Mouse (Mus musculus) CH12F3 (cell line): ENCODE results near the gene Atrn.

Experiments
- in situ Hi-C: fragments of 300-500 bp; cut with MboI; formaldehyde crosslinking; loops from 2 replicates; pipeline ENCODE4 v1.14.3; 2020; ENCODE audit warnings: low sequenced_read_pairs

Gene Atrn

DNA sequence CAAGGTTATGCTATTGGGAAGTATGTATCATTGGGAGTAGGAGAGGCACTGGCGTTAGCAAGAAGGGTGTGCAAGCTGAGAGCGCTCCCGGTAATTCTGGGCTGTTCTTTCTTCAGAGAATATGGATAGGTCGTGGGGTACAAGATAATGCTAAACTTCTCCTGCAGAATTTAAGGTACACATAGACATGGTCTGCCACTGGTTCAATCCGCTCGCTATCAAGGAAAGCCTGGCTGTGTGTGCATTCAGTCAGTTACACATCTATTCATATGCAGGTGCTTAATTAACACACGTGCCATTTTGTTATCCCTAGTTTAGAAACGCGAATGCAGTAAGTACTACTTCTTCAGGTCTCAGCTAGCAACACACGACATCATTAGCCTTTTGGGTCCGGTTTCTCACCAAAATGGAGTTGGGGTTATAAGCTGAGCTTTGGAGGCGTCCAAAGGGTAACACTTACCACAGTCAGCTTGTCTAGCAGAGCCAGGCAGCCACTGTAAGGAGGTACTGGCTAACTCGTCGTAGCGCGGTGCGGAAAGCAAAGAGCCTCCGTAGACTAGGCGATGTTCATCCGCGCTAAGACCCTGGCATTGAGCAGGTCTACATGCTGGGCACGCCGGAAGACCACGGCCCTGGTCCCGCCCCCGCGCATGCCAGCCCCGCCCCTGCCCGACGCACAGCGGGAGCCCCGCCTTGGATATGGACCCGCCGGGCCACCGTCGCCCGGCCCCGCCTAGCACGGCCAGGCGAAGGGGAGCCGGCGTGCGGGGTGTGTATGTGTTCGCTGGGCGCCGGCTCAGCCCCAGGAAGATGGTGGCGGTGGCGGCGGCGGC, at the start of gene Atrn, which contains the start of gene 4930402H24Rik:
Gene Atrn (plus strand): TSS at position 745 of the 833 bp plus-strand sequence.
Gene 4930402H24Rik (minus strand): TSS at position 656 of the 833 bp plus-strand sequence.
- in situ Hi-C loops, result no loop called here

DNA sequence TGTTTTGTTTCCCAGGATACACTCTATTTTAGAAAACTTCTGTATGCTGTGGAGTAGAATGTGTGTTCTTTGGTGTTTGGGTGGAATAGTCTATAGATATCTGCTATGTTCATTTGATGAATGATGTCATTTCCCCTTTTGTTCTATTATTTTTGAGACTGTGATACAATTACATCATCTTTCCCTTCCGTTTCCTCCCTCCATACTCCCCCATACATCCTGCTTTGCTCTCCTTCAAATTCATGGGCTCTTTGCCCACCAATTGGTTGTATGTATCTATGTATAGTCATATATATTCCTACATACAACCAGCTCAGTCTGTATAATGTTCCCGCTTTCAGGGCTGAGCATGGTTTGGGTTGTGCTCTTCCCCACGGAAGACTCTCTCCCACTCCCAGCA, 44.2 kb upstream of the Atrn start:
- in situ Hi-C loops, result no loop called here

DNA sequence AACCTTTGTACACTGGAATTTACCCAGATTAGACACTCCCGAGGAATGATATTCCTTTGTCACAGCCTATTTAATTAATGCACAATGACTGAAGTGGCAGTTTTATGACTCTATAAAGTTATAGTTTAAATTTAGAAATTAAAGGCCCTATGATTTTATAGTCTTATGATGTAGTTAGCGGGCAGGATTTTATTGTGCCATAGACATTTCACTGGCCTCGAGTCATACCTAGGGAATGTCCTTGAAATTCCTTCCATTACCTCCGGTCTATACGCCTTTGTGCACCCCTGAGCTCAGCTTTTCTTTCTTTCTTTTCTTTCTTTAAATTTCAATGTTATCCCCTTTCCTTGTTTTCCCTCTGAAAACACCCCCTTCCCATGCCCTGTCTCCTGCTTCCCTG, 35.4 kb upstream of the Atrn start:
- in situ Hi-C loops, result no loop called here

- in situ Hi-C loops, result no loop called here
Observed at GRCm38 (mm10) chr2:130877376-130877775, 28.9 kb upstream of the Atrn start.

DNA sequence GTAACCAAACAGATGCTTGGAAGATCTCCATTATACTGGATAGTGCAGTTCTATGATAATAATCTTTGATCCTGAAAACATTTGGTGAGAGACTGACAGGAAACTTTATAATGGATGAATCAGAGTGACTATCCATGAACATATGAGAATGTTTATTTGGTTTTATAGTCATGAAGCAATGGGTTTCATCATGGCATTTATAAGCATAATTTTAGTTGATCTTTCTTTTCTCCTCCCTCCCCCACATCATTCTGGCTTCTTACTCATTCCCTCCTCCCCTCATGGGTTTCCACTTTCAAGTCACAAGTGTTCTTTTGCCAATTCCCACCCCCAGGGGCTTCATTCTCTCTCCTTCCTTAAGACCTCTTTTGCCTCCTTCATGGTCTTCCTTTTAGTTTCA, 19.3 kb upstream of the Atrn start:
- in situ Hi-C loops, result no loop called here

GRCm38 (mm10) chr2:130887456-130887855, 18.8 kb upstream of the Atrn start:
- in situ Hi-C loops, result no loop called here

GRCm38 (mm10) chr2:130896944-130897343, 9.4 kb upstream of the Atrn start:
- in situ Hi-C loops, result no loop called here

DNA sequence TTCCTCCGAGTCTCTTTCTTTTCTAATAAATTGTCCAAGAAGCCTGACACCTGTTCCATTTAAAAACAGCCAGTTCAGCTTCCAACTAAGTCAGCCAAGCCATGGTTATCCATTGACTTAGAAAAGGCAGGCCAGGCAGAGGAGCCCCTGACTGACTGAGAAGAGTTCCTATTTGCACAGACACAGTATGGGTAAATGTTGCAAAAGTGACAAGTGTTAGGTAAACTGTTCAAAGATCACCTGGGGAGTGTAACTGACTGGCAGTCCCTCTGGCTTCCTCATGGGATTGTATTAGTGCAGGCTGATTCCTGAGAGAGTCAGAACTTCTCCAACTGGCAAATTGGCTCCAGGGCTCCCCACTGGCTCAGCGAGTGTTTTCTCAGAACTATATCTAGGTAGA, 8.4 kb upstream of the Atrn start:
- in situ Hi-C loops, result no loop called here

- in situ Hi-C loops, result no loop called here
Observed at GRCm38 (mm10) chr2:130898783-130899182, 7.5 kb upstream of the Atrn start.

- in situ Hi-C loops, result no loop called here
Observed at GRCm38 (mm10) chr2:130906584-130907315, 455 bp downstream of the Atrn start.

DNA sequence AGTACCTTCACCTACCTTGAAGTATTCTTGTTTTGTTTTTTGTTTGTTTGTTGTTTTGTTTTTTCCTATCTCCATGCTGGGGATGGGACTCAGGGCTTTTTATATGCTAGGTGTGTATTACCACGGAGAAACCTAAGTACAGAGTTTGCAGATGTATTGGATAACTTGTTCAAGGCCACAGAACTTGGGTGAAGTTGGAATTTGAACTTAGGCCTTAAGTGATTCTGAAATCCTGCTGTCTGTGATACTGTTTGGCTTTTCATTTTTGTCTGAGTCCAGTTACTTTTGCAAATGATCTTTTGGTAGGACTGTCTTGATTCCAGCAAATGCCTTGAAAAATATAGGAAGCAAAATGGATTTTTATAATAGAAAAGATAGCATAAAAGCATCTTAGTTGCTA, 5.4 kb downstream of the Atrn start:
- in situ Hi-C loops, result no loop called here

GRCm38 (mm10) chr2:130914873-130915272, 8.6 kb downstream of the Atrn start:
- in situ Hi-C loops, result no loop called here

DNA sequence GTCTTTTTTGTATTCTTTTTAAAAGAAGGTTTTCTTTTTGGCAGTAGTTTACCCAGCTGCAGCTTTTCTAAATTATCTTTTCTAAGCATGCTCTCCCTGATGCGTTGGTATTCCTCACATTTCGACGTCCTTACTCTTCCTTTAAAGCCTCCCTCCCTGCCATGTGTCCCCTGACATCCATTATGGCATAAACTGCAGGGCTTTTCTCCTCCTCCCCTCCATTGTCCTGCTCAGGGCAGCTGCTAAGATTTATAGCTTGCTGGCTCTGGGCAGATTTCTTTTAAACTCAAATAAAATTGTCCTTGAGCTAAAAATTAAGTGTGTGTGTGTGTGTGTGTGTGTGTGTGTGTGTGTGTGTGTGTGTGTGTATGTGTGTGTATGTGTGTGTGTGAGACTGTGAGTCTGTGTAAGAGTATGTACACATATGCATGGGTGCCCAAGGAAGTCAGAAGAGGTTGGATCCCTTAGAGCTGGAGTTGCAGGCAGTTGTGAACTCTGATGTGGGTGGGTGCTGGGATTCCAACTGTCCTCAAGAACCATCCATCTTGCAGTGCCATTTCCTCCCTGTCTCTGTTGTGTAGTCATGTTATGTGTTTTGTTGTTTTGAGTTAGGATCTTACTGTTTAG, 10.3 kb downstream of the Atrn start:
- in situ Hi-C loops, result no loop called here

- in situ Hi-C loops, result no loop called here
Observed at GRCm38 (mm10) chr2:130917686-130918085, 11.4 kb downstream of the Atrn start.

DNA sequence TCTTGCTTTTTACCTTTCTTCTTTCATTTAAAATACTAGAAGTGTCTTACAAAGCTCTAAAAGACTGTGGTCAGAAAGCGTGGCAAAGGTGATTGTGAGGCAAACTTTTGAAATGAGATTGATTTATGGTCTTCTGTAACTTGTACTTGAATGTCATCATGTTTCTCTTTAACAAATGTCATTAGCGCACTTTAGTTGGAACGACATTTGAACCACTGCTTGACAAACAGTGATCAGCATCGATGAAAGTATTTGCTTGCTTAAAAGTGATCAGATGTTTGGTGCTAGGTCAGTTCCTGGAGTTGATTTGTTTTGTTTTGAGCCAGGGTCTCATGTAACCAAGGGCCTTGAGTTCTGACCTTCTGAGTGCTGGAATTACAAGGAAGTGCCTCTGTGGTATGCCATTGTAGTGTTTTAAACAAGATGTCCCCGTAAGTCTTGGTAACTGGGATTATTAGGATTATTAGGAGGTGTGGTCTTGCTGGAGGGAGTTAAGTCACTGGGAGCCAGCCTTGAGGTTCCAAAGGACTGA, 12.8 kb downstream of the Atrn start:
- in situ Hi-C loops, result no loop called here

DNA sequence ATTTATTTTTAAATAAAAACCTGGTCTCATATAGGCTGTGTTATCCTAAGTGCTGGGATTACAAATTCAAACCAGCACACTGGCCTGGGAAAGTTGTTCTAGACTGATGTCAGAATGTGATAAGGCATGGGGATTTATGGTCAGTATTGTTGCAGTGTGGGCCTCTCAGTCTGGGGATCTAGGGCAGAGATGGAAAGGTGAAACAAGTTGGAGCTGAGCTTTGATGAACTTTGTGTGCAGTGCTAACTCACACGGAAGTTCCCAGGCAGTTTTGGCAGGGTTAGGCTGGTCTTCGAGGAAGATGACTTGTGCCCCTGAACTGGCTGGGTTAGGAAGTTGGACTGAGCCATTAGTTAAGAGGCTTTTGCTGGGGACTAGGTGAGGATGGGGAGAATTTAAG, 18.7 kb downstream of the Atrn start:
- in situ Hi-C loops, result no loop called here

GRCm38 (mm10) chr2:130928031-130928430, 21.7 kb downstream of the Atrn start:
- in situ Hi-C loops, result no loop called here

GRCm38 (mm10) chr2:130928530-130928929, 22.2 kb downstream of the Atrn start:
- in situ Hi-C loops, result no loop called here

GRCm38 (mm10) chr2:130929994-130930393, 23.7 kb downstream of the Atrn start:
- in situ Hi-C loops, result no loop called here

DNA sequence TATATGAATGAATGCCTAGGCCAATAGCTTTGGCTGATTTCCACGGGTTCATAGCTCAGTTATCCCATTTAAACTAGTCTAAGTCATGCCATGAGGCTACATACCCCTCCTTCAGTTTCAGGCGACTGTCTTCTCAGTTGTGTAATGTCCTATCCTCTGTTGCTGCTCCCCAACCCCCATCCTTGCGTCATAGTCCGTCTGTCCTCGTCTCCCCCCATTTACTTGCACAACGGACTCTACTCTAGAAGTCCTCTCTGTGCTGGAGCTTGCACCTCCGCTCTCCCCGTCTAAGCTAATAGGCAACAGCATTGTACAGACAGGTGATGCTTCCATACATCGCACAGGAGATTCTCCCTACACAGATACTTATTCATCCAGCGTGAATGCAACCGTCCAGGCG, 26.6 kb downstream of the Atrn start:
- in situ Hi-C loops, result no loop called here

DNA sequence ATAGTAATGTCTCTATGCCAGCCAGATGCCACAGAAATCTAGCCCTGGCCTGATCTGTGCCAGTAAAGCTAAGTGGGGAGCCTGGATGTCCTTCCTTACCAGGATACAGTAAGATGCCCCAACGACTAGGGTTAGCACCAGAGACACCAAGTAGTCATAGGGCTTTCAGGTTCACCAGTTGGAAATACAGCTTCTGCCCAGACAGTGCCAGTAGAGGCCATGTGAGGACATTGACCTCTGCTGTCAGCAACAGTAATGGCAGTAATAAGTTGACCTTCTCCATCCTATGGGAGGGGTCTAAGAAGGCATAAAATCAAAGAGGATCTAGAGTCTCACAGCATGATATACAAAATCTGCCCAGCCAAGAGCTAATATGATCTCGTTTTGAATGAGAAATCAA, 43.5 kb downstream of the Atrn start:
- in situ Hi-C loops, result no loop called here
